Mouse (Mus musculus): ENCODE results near the gene Sos1.
"Not testable (repeated sequence)": the region's sequence is repeated elsewhere in the genome, so short reads cannot be mapped to it uniquely, and the experiment has no call there.

Gene Sos1

DNA sequence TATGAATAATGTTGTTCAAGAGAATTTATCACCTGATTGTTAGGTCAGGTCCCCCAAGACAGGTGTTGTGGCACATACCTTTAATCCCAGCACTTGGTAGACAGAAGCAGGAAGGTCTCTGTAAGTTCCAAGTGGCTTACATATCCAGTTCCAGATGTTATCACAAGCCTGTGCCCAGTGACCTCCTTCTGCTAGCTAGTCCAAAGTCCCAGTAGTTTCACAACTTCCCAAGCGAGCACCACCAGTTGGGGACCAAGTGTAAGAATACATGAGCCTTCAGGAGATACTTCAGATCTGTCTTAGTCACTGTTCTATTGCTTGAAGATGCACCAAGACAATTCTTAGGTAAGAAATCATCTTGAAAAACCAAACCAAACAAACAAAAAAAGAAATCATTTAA is 13.6 kb upstream of the Sos1 start:
- no peak for DNase-seq (ENCODE audit: low spot score)

DNA sequence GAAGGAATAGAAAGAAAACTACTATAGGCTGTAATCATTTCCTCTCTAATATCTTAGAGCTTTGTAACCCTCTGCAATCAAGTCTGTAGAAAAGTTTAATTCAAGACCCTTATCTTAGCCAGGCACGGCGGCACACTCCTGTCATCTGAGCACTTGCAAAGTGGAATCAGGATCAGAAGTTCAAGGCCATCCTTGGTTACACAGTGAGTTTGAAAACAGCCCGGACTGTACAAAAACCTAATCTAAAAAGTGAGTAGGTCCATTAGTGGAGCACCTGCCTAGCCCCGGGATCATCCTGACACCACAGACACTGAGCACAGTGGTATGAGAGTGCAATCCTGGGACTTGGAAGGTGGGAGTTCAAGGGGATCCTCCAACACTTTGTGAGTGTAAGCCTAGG is 12.6 kb upstream of the Sos1 start:
- DNase-seq (ENCODE audit: low spot score), result no peak

DNA sequence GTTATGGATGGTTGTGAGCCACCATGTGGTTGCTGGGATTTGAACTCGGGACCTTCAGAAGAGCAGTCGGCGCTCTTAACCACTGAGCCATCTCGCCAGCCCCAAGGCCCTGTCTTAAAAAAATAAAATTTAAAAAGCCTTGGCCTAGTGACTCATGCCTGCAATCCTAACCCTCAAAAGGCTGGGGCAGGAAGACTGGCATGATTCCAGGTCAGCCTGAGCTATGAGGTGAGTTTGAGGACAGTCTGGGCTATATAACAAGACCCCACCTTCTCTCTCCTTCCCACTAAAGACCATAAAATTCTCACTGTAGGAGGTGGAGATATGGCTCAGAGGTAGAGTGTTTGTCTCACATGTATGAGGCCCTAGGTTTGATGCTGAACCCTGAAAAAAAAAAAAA is 12.0 kb upstream of the Sos1 start:
- no peak for DNase-seq (ENCODE audit: low spot score)

DNA sequence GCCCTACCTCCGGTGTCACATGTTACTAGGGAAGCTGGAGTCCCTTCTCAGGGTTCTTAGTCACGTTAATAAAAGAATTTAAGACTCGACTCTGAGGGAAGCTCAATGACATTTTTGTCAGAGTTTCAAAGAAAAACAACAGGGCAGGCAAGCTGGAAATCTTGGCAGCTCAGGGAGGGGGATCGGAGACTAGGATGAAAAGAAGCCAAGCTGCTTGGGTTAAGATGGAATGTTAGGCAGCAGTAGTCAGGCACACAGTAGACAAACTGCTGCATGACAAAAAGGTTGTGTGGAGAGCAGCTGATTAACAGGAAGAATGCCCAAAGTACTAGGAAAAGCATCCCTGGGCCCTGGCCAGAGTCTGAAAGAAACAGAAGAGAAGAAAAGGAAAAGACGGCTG is 9.9 kb upstream of the Sos1 start:
- DNase-seq (ENCODE audit: low spot score), result no peak

DNA sequence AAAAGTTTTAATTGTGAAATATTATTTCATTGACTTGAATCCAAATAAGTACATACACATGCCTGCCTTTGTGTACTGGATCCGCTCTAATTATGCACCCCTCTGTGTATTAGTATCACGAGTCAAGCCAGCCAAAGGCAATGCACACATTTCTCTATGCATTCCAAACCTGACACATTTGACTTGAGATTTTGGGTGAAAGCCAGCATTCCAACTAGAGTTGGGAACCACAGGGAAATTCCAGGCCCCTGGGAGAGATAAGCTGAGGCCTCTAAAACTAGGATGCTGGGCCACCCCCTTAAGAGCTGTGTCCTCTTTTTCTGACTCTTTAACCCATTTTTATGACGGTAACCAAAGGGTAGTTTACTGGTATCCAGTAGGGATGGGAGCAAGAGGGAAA is 8.7 kb upstream of the Sos1 start:
- no peak for DNase-seq (ENCODE audit: low spot score)

DNA sequence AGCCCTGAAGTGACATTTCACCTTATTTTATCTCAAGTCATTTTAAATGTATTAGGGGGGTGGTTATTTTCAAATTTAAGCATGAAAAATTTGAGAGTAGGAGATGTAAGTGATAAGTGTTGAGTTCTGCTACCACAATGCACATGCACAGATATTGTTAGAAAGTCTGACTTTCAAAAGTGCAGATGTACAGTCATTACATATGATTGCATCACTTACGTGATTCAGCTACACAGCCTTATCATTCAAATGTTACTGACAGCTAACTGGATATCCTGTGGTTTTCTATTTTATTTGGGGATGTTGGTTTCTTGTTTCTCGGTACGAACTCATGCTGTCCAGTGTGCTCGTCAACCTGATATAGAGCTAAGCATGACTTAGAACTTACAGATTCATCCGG is 4.9 kb upstream of the Sos1 start:
- DNase-seq (ENCODE audit: low spot score), result no peak

DNA sequence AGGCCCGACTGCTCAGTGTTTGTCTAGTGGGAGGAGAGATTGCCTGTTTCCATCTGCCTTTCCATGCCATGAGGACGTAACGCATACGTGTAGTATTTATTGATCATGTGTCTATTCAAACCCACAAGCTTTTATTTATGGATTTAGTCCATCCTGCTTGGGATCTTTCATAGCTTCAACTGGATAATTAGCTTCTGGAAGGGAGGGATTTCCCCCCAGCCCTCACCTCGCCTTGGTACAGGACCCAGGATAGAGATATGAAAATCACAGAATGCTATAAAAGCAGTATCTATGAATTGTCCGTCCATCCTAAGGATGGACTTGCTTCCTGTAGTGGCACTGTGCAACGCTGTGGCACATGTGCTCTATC is 587 bp upstream of the Sos1 start:
- DNase-seq (ENCODE audit: low spot score), result no peak

DNA sequence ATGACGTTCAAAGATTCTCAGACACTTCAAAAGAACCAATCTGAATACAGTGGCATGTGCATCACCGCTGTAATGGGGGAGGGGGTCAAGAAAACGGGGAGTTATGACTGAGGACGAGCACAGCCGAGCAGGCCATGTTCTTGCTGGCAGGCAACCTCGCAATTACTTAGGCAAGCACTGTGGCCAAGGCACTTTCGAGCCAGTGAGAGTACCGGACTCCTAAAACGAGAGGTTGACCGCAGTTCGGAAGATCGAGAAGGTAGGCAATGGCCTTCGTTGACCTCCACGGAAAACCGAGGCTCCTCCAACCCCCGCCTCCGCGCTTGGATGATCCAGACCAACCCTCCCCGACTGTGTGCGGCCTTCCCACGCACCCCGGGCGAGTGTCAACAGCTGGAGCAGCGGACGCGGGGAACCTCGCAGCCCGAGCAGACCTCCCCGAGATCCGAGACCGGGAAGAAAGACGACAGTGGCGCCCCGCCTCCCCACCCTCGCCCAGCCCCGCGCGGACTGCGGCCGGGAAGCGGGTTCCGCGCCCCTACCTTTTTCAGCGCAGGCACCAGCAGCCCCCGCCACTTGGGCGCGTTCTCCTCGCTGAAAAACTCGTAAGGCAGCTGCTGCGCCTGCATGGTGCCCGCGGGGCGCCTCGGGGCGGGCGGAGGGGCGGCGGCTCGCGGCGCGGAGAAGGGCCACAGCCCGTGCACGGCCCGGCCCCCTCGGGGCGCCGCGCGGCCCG is 790 bp downstream of the Sos1 start:
- DNase-seq (ENCODE audit: low spot score), result peak; percentile 51

DNA sequence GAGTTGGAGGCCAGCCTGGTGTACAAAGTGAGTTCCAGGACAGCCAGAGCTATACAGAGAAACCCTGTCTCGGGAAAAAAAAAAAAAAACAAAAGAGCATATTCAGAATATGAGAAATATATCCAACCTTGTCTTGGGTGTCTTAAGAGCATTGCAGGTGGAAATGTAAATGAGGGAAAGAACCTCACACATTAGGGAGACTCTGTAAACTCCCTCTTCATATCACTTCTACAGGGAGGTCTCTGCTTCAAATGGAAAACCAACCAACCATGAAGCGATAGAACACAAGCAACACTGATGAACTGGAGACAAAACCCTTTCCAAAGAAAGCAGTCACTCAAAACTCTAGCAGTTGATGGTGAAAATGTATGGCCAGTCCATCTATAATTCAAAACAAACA is 2.6 kb downstream of the Sos1 start:
- no peak for DNase-seq (ENCODE audit: low spot score)

DNA sequence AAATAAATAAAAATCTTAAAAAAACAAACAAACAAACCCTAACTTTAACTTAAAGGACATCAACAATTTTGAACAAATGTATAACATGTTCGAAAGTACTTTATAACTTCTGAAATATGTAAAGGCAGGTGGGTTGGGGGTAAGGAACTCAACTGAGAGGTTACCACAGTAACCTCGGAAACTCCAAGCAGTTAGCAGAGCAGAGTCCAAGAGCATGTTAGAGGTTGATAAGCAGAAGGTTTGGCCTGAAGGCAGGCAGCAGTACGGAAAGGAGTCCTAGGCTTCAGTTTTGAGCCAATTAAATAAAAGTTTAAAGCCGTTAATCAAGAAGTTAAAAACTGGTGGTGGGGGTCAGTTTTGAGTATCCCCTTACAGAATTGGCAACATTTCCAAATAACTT is 3.8 kb downstream of the Sos1 start:
- DNase-seq (ENCODE audit: low spot score), result no peak

DNA sequence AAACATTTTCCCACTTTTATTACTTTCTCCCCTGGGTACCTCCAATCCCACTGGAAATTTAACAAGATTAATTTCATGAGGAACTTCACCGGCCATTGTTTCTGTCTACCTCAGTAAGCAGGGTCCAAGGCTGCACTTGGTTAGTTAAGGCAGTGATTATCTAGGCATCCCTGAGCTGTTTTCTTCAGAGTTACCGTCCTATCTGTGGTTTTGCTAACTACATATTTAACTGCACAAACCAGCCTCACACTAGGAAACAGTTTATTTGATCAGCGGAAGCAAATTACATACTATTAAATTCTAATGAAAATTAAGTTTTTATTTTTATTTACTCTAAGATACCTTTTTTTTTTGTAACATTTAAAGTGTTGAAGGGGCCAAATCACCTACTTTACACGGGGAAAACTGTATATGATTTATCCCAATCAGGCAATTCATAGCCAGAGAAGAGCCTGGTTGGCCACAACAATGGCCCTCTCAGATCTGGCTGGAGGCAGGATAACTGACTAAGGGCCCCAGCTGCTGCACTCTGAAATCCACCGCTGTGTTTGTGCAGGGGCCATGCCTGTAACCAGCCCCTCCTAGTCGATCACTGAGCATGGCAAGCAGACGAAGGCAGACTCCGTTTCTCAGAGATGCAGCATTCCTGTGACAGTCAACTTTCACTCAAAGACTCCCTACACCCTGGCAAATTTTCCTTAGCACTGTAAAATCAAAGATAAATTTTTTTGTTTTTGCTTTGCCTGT is 9.0 kb downstream of the Sos1 start:
- DNase-seq (ENCODE audit: low spot score), result no peak

DNA sequence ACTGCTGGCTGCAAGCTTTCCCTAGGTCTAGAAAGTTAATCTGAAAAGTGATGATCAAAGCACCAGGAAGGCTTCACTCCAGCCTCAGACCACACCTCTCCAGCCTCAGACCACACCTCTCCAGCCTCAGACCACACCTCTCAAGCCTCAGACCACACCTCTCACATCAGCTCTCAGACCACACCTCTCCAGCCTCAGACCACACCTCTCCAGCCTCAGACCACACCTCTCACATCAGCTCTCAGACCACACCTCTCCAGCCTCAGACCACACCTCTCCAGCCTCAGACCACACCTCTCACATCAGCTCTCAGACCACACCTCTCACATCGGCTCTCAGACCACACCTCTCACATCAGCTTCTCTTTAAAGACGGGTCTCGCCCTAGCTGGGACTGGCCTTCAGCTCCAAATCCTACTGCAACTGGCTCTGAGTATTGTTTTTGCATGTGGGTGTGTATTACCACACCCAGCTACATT is 11.8 kb downstream of the Sos1 start:
- not testable (repeated sequence) for DNase-seq (ENCODE audit: low spot score)

DNA sequence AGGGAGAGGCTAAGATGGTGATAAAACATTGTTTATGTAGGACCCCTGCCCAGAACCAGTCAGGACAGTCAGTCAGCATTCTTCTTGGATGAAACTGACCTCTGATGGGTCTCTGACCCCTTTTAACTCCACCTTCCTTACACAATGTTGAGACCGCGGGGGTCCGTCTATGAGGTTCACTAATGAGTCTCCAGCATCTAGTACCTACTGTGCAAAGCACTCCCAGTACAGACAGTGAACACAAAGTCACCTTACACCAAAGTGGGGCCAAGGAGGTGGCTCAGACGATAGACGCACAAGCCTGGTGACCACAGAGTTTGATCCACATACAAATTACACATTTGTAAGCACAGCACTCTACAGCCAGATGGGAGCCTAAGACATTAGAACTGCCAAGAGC is 20.0 kb downstream of the Sos1 start:
- DNase-seq (ENCODE audit: low spot score), result no peak

DNA sequence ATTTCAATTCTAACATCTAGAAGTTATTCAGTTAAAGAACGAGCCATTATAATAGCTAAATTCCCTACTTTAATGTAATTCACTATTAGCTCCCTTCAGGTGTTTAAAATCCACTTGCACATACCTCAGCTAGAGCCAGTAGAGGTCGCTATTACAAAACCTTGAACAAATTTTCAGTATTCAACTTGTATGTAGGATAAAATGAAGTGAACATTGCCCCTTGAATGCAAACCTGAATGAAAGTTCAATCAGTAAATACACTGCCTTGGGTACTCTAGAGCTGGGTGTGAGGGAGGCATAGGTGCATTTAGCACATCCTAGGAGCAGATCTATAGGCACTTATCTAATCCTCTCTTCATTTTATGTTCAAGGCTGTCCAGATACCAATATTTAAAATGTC is 24.6 kb downstream of the Sos1 start:
- no peak for DNase-seq (ENCODE audit: low spot score)

DNA sequence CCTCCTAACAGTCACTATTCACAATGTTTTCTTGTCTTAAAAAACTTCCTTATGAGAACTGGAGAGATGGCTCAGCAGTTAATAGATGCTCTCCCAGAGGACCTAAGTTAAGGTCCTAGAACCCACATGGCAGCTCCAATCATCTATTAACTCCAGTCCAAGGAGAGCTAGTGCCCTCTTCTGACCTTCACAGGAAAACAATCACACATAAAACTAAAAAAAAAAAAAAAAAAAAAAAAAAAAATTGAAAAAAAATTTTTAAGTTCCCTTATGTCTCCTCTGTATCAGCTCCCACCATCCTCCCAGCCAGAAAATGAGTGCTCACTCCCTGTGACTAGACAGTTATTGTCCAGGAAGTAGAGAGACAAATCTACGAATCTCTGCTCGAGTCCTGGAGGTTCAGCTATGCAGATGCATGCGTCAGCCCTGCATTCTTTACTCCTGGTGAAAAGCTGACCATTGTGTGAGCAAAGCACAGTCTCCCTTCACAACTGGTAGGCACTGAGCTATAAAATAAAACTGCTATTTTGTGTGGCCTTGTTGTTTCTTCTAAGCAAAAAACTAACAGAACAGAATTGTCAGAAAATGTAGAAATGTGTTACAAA is 29.7 kb downstream of the Sos1 start:
- DNase-seq (ENCODE audit: low spot score), result no peak

DNA sequence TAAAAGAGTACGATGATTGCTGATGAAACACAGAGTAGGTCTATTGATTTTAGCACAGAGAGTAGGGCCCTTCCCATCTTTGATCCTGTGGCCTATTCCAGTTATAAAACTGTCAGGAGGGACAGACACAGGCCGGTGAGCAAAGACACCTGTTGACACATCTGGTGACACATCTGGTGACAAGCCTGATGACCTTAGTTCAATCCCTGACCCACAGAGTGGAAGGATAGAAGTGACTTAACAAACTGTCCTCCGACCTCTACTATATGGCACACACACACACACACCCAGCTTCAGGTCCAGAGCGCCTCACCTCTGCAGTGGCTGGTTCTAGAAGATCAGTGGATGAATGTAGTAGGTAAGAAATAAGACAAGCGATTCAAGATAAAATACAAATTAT is 33.8 kb downstream of the Sos1 start:
- no peak for DNase-seq (ENCODE audit: low spot score)

DNA sequence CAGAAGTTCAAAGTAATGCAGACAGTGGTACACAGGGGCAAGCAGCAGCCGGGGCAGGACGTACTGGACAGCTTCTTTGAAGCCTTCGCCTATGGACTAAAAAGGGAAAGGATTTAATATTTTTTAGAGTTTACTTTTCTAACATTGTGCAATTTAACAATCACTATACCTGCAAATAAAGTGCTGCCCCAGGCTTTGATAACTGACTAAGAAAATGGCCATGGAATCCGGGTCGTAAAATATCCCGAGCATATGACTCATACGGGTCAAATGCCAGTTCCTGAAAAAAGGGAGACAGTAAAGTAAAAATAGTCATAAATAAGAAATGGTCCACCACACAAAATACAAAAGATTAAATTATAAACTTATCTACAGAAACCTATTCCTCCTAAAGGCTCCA is 34.8 kb downstream of the Sos1 start:
- no peak for DNase-seq (ENCODE audit: low spot score)

DNA sequence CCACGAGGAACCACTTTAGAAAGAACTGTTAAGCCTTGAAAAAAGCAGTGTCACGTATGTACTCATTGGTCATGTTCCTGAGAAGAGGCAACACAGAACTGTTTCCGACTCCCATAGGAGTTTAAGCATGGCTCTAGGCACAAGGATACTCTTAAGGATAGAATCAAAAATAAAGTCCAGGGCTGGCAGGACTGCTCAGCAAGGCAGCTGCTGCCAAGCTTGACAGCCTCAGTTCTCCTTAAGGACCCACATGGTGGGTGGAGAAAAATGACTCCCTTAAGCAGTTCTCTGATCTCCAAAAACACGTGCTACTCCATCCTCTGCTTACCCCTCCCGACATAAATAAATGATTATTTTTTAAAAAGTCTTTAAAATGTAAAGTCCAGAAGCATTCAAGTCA is 44.6 kb downstream of the Sos1 start:
- no peak for DNase-seq (ENCODE audit: low spot score)

DNA sequence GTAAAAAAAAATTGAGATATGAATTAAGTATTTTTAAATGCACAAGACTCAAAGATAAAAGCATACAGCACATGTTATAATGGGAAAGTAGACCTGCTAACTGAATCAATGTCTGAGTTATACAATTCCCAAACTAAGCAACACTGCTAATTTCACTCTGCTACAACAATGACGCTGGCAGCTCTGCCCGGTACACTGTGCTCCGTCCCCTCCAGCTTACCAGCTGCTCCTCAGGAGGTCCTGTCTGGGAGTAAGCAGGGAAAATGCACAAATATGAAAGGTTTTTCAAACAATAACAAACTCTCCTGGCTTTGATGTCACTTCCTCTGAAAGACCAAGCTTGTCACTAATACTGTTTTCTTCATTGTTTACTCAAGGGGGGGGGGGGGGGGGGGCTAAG is 45.8 kb downstream of the Sos1 start:
- DNase-seq (ENCODE audit: low spot score), result no peak

DNA sequence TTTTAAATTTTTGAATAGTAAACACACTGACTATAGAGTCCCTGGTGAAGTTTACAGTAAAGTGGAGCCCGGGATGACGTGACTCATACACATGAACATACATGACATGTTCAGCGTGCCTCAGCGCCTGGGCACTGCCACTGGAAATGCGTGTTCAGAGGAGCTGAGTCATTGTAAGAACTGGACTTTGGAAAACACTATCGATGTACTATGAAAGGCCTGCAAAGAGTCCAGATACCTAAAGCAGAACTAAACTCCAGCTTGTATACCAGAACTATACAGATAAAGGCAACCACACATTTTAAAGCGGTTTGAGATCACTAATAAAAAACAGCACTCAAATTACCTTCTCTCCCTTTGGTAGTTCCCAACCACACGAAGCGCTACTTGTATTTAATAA is 48.3 kb downstream of the Sos1 start:
- DNase-seq (ENCODE audit: low spot score), result no peak

DNA sequence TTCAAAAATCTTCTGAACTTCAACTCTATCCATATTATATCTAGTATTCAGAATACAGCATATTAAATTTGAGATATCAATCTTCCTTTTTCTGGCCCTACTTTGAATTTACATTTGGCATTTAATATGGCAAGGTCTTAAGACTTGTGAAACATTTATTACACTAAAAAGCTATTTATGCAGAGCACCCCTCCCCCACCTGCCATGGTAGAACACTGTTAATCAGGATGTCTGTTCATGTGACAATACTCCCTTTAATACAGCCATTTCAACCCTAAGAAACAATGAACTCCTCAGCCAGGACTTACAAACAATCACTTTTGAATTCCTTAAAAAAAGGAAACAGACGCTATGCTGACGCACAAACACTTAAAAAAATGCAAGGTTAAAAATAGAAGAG is 52.3 kb downstream of the Sos1 start:
- DNase-seq (ENCODE audit: low spot score), result no peak

DNA sequence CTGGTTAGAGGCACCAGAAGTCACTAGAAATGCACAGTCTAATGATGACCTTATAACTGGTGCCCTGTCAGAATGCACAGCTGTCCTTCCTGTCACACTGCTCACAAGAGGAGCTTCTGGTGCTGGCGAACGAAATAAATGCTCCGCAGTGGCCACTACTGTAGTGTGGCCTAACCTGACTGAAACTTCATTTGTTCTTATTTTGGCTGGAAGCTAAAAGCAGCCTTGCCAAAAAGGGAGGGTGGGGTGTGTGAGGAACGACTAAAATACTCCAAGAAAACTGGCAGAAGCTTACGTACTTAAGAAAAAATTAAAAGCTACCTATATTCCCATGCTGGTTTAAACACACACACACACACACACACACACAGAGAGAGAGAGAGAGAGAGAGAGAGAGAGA is 53.4 kb downstream of the Sos1 start:
- DNase-seq (ENCODE audit: low spot score), result no peak

DNA sequence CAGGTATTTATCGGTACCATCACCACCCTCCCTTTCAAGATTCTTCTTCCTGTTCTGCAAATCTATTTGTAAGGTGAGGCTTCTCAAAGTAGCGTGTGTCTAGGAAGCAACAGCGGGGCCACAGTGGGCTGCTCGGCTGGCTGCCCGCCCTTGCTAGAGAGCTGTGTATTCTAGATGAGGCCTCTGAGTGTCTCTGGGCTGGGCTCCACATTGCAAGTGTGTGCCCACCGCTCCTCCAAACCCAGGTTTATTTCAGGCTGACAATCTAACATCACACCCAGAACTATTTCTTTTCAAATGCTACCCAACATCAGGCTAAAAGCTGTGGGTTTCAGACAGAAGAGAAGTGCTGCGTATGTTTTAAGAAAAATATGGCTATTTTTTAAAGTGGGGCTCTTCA is 54.1 kb downstream of the Sos1 start:
- DNase-seq (ENCODE audit: low spot score), result no peak

DNA sequence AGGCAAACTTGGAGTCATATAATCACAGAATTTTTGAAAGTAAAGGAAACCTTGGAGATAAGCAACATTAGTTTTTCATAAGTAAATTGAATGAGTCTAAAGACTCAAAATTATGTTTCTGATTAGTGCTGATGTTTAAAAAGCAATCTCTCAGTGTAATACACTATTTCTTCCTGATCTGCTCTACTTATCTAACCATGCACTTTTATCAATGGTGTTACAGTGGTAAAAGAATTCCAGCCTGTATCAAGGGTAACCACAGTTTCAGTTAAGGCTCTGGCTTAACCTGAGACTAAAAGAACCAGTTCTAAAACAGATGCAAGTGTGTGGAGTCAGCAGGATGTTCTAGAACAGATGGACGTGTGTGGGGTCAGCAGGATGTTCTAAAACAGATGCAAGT is 59.3 kb downstream of the Sos1 start:
- DNase-seq (ENCODE audit: low spot score), result no peak

Measured in urinary bladder, postnatal 25 days (tissue).